Mouse (Mus musculus) embryonic stem cell, embryonic (primary cell): ENCODE results near the gene Mfap4.

Experiments
- CTCF ChIA-PET, 4 experiments: fragments of 300-600 bp in 2 of 4; fragments of 350-600 bp in 2 of 4; sonication (Branson Sonifier 250); formaldehyde crosslinking; loops; one replicate each; lab custom pipeline; 2022; ENCODE audit warnings: inconsistent platforms in 2 of 4; lab: Charles Lee
- POLR2A ChIA-PET, 4 experiments: fragments of 300-600 bp in 2 of 4; fragments of 350-600 bp in 2 of 4; sonication (Branson Sonifier 250); formaldehyde crosslinking; loops; one replicate each; lab custom pipeline; 2022; ENCODE audit warnings: antibody characterized with exemption in 4 of 4, inconsistent platforms in 1 of 4; lab: Charles Lee

Gene Mfap4

GRCm38 (mm10) chr11:61484613-61485540 is at the start of gene Mfap4:
TSS of gene Mfap4 (plus strand) at chr11:61485431.
- ChIA-PET CTCF (interaction anchor here in 2 of 4 experiments (0.6 to 1.4 kb wide), 3 partner anchors 68 to 380 kb away, joined by 3 read pairs; no protein-coding TSS in a partner anchor), POLR2A (interaction anchor here in 3 of 4 experiments (0.9 to 6.0 kb wide), 5 partner anchors 9 to 38 kb away, joined by 3 to 31 read pairs (median 7); partner anchors contain the start of genes Mapk7 (in 3 of the 3) and B9d1 (in 1 of the 3))

- ChIA-PET CTCF (interaction anchor here in 2 of 4 experiments (0.8 to 2.8 kb wide), 5 partner anchors 11 to 87 kb away, joined by 3 to 11 read pairs (median 3); no protein-coding TSS in a partner anchor), POLR2A (interaction anchor here in 2 of 4 experiments (0.6 to 1.2 kb wide), 3 partner anchors 79 to 753 kb away, joined by 3 to 4 read pairs (median 3); no protein-coding TSS in a partner anchor)
Measured at GRCm38 (mm10) chr11:61436298-61436697, 48.9 kb upstream of the Mfap4 start.

- ChIA-PET CTCF (interaction anchor here (0.6 to 1.3 kb wide), 6 partner anchors 10 to 391 kb away, joined by 3 to 6 read pairs (median 5); no protein-coding TSS in a partner anchor), POLR2A (interaction anchor here in 1 of 4 experiments (1.1 kb wide), 1 partner anchor 8 kb away, joined by 3 read pairs; no protein-coding TSS in a partner anchor)
Measured at GRCm38 (mm10) chr11:61439170-61439569, 46.1 kb upstream of the Mfap4 start.

DNA sequence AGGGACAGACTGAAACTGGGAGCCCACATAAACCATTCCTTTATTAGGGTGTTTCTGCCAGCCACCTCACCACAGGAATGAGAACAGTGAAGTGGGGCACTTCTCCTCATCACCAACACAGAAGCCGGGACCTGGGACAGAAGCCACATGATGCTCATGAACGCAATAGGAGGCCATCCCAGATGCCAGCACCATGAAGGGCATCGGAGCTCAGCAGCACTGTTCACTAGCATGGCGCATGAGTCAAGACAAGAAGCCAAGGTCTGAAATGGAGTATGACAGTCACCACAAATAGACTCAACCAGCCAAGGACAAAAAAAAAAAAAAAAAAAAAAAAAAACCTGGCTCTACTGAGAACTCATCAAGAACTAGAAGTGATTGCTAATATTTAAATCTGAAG is 44.8 kb upstream of the Mfap4 start:
- CTCF ChIA-PET, result no interaction called here
- POLR2A ChIA-PET, result no interaction called here

- CTCF ChIA-PET, result interaction anchor here in 1 of 4 experiments (0.7 kb wide), 1 partner anchor 25 kb away, joined by 3 read pairs; no protein-coding TSS in a partner anchor
- POLR2A ChIA-PET, result no interaction called here
Measured at GRCm38 (mm10) chr11:61441670-61442069, 43.6 kb upstream of the Mfap4 start.

- ChIA-PET POLR2A (interaction anchor here in 1 of 4 experiments (1.0 to 1.8 kb wide), 2 partner anchors 18 to 61 kb away, joined by 3 to 4 read pairs; no protein-coding TSS in a partner anchor), CTCF (interaction anchor here in 1 of 4 experiments (0.9 kb wide), 1 partner anchor 9 kb away, joined by 3 read pairs; no protein-coding TSS in a partner anchor)
Measured at GRCm38 (mm10) chr11:61443807-61444206, 41.4 kb upstream of the Mfap4 start.

DNA sequence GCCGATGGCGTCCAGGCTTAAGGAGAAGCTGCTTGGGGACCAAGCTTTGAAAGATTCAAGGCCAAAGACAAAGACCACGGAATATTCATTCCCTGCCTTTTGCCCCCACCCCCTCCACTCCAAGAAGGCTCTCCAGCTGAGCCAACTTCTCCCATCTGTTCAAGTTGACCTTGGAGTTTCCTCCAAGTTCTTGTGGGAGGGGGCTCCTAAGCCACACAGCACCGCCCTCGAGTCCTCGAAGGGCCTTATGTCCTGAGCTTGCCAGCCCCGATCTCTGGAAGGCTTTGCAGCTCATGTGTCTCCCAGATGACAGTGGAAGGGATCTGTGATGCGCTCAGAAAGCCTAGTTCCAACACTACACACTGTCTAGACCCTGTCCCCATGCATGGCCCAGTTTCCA is 37.9 kb upstream of the Mfap4 start:
- CTCF ChIA-PET, result interaction anchor here in 3 of 4 experiments (0.5 to 1.5 kb wide), 10 partner anchors 11 to 1437 kb away, joined by 3 to 7 read pairs (median 4); no protein-coding TSS in a partner anchor
- POLR2A ChIA-PET, result interaction anchor here (0.7 to 1.4 kb wide), 12 partner anchors 8 to 1519 kb away, joined by 3 to 5 read pairs (median 3); partner anchors contain the start of genes Mfap4 (in 1 of the 4) and Usp22 (in 1 of the 4)

DNA sequence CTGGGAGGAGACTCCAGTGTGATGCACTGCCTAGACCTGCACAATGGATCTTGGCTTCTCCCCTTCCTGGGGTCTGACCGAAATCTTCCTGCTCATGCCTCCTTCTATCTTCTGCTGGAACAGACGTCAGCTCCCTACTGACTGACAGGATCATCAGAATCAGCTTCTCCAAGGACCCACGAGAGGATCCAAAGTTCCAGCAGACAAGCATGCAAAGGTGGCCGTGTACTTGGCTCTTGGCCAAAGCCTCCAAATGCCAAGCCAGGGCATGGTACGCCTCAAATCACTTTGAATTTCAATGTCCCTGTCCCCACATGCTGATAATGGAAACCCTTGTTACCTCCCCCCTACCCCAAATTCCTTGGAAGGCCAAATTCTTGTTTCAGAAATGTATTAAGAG is 37.2 kb upstream of the Mfap4 start:
- POLR2A ChIA-PET, result interaction anchor here in 2 of 4 experiments (0.6 to 1.2 kb wide), 3 partner anchors 63 to 273 kb away, joined by 3 read pairs; partner anchors contain the start of gene Usp22 (in 1 of the 2)
- CTCF ChIA-PET, result interaction anchor here (0.5 to 1.0 kb wide), 4 partner anchors 41 to 181 kb away, joined by 3 to 7 read pairs (median 4); no protein-coding TSS in a partner anchor

GRCm38 (mm10) chr11:61448599-61449225 is 36.5 kb upstream of the Mfap4 start:
- ChIA-PET POLR2A (interaction anchor here in 3 of 4 experiments (0.6 to 1.4 kb wide), 6 partner anchors 37 to 62 kb away, joined by 3 to 7 read pairs (median 3); partner anchors contain the start of gene Mapk7 (in 3 of the 3)), CTCF (interaction anchor here in 2 of 4 experiments (0.6 to 1.8 kb wide), 4 partner anchors 9 to 265 kb away, joined by 3 to 6 read pairs (median 4); no protein-coding TSS in a partner anchor)

DNA sequence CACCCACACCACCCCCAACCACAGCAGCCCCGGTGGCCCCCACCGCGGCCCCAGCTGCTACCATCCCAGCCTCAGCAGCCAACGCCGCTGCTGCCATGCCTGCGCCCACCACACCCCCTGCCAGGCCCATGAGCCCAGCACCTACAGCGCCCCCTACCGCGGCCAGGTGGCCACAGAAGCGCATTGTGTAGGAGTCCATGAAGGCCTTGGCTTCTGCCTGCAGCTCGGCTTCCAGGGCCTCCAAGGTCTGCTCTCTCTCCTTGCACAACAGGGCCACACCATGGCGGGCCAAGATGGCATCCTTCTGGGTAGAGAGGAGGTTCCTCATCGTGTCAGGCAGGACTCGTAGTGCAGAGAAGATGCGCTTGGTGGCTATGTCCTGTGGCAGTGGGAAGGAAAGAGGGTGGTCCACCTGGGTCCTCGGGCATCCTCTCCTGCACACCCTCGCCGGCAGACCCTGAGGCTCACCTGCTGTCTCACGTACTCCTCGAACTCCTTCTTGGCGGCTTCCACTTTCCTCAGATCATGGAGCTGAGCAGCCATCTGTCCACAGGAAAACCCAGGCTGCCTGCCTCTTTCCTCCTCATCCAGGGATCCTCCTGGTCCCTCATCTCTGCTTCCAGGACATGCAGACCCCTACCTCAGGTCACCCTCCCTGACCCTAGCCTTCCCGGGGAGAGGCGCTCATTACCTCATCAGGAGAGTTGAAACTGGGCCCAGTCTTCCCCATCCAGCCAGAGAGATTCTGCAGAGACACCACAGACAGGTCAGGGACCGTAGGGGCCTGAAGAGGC is 35.5 kb upstream of the Mfap4 start:
- CTCF ChIA-PET, result interaction anchor here (0.5 to 1.8 kb wide), 10 partner anchors 10 to 350 kb away, joined by 3 to 9 read pairs (median 4); partner anchors contain the start of gene Slc47a1 (in 1 of the 4)
- POLR2A ChIA-PET, result interaction anchor here in 3 of 4 experiments (0.6 to 1.4 kb wide), 6 partner anchors 18 to 45 kb away, joined by 3 to 7 read pairs (median 3); partner anchors contain the start of gene Mapk7 (in 3 of the 3)

DNA sequence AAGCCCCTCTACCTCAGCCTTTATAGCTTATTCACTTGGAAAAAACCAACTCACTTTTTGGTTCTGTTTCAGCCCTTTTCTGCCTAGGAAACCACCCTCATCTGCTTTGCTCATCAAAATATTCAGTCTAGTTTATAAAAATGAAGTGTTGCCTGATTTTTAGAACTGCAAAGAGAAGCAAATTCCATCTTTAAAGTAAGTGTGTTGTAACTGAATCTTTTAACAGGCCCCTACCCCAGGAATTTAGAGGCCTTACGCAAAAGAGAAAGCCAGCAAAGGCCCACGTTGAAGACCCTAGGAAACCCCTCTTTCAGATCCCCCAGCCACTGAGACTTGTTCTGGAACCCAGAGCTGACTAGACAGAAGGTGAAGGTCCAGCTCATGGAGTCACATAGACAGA is 21.2 kb upstream of the Mfap4 start:
- CTCF ChIA-PET, result interaction anchor here in 1 of 4 experiments (0.5 kb wide), 1 partner anchor 27 kb away, joined by 3 read pairs; no protein-coding TSS in a partner anchor
- POLR2A ChIA-PET, result no interaction called here

- ChIA-PET CTCF (interaction anchor here in 1 of 4 experiments (0.6 kb wide), 1 partner anchor 123 kb away, joined by 3 read pairs; the partner anchor contains the start of gene Slc47a2), POLR2A (interaction anchor here in 1 of 4 experiments (1.3 kb wide), 1 partner anchor 28 kb away, joined by 3 read pairs; the partner anchor contains the start of gene Mapk7)
Measured at GRCm38 (mm10) chr11:61465422-61465821, 19.8 kb upstream of the Mfap4 start.

- POLR2A ChIA-PET, result no interaction called here
- CTCF ChIA-PET, result no interaction called here
Measured at GRCm38 (mm10) chr11:61468534-61468933, 16.7 kb upstream of the Mfap4 start.

GRCm38 (mm10) chr11:61469317-61469917 is 15.8 kb upstream of the Mfap4 start:
- ChIA-PET CTCF (no interaction called here), POLR2A (interaction anchor here in 2 of 4 experiments (0.7 kb wide), 2 partner anchors 50 to 293 kb away, joined by 4 to 6 read pairs; no protein-coding TSS in a partner anchor)

GRCm38 (mm10) chr11:61470880-61471279 is 14.4 kb upstream of the Mfap4 start:
- ChIA-PET POLR2A (no interaction called here), CTCF (no interaction called here)

GRCm38 (mm10) chr11:61473630-61474029 is 11.6 kb upstream of the Mfap4 start:
- CTCF ChIA-PET, result no interaction called here
- POLR2A ChIA-PET, result no interaction called here
